Mouse (Mus musculus) liver, embryonic 14.5 days (tissue): ENCODE measurements around the gene Rep15.

ENCODE experiments used
- CTCF ChIP-seq: IDR thresholded peaks from 2 replicates; pipeline ENCODE4 v1.5.1; 2016; ENCODE audit warnings: antibody characterized with exemption, low read depth, control low read depth
- EP300 ChIP-seq: IDR thresholded peaks from 2 replicates; pipeline ENCODE4 v1.6.1; 2016; ENCODE audit warnings: antibody characterized with exemption, low read depth

DNA sequence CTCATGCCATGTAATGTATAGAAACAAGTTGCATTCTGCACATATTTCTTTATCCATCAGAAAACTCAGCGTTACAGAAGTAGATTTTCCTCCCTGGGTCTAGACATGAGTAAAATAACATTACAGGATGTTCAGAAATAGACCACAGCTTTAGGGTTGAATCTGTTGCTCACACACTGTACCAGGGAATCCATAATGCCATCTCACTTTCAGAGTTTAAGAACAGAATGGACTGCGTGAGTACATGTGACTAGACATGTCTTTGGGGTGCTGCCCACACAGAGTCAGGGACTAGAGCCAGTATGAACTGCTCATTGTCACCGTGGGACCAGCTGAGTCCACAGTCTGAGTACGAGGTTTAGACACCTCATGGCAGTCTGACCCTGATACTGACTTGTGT, 33.7 kb upstream of the Rep15 start:
- no peak for TF ChIP-seq EP300
- no peak for TF ChIP-seq CTCF
